Mouse (Mus musculus): ENCODE measurements around the gene Rcl1. TPM values are rescaled to one million over a fixed set of nuclear protein-coding genes. Genes with fewer than 3 reads are reported as not detected.
A peak's percentile ranks its signal among the peaks of the same experiment; 100 is the strongest.

Rcl1 gene
- polyA plus RNA-seq, 1 experiment from 2014 or later, result 73.8 TPM

- peak overlapping the region; percentile 96 for H3K27ac ChIP-seq
- no peak for ATAC-seq (ENCODE audit: low read depth)
- DNase-seq, result no peak
- H3K36me3 ChIP-seq, result peaks cover 22% of the 10 kb centered on the region
- WGBS (ENCODE audit: insufficient replicate concordance), result 67% methylated on average over 5 of the region's 5 CpGs
- H3K27me3 ChIP-seq, result no peaks in the 10 kb centered on the region
- no peaks in the 10 kb centered on the region for H3K9me3 ChIP-seq (replicated peaks)
- H3K4me1 ChIP-seq (replicated peaks), result peaks cover 60% of the 10 kb centered on the region
- H3K9ac ChIP-seq, result peak overlapping the region; percentile 83
- H3K4me3 ChIP-seq (replicated peaks), result peak overlapping the region; percentile 68
- H3K4me2 ChIP-seq, result peak overlapping the region; percentile 73
These were observed 32.0 kb upstream of the Rcl1 start for GRCm38 (mm10) chr19:29069195-29069594.

DNA sequence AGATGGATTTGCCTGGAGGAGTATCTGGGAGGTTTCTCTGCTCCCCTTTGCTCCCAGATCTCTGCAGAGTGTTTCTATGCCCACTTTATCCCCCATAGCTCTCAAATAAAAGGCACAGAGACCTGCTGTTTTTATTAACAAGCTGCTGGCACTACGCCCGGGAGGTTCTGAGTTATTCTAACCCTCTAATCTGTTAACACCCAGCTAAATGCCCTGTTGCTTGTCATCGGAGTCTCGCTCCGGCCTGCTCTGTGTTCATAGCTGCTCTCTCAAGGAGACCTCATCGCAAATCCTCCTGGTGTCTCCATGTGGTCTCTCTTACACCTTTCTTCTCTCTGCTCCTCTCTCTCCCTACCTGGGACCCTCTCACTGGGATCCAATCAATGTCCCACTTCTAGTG is 26.4 kb upstream of the Rcl1 start:
- no peak overlapping the region for H3K9ac ChIP-seq
- H3K36me3 ChIP-seq, result peaks cover 28% of the 10 kb centered on the region
- H3K4me2 ChIP-seq, result no peak overlapping the region
- DNase-seq (no peak), ATAC-seq (ENCODE audit: low read depth) (no peak)
- peaks cover 19% of the 10 kb centered on the region for H3K4me1 ChIP-seq (replicated peaks)
- no peak overlapping the region for H3K27ac ChIP-seq
- no peak overlapping the region for H3K4me3 ChIP-seq (replicated peaks)
- H3K27me3 ChIP-seq, result no peaks in the 10 kb centered on the region
- WGBS (ENCODE audit: insufficient replicate concordance), result 87% methylated on average over 6 of the region's 6 CpGs
- H3K9me3 ChIP-seq (replicated peaks), result no peaks in the 10 kb centered on the region

DNA sequence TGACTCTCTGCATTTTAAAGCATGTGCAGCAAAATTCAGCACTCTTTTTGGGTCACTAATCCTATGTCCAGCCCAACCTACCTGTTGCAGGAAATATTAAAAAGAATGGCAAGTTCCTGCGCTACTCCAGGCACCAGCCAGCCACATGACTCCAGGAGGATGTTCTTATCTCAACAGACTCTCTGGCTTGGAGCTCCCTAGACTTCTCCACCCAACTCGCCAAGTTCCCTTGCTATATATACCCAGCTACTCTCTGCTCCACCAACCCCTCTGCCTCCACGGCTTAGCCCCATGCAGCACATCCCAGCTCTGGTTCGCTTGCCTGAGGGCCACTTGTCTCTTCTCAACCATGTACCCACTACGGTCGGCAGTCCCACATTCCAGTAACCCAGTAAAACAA is 12.5 kb upstream of the Rcl1 start:
- Histone ChIP-seq H3K4me1 (replicated peaks) (peaks cover 12% of the 10 kb centered on the region), H3K27ac (no peak overlapping the region), H3K27me3 (no peaks in the 10 kb centered on the region), H3K9ac (no peak overlapping the region), H3K4me3 (replicated peaks) (no peak overlapping the region), H3K36me3 (peaks cover 16% of the 10 kb centered on the region), H3K9me3 (replicated peaks) (no peaks in the 10 kb centered on the region), H3K4me2 (no peak overlapping the region)
- ATAC-seq (ENCODE audit: low read depth) (peak; percentile 41; the same call in 1 of the 2 replicates), DNase-seq (no peak)
- WGBS (ENCODE audit: insufficient replicate concordance), result 56% methylated on average over 6 of the region's 6 CpGs

- Histone ChIP-seq H3K9ac (no peak overlapping the region), H3K36me3 (0 out of 2 replicates have a peak, but pooled peaks cover 4% of the 10 kb centered on the region), H3K4me3 (replicated peaks) (no peak overlapping the region), H3K4me1 (replicated peaks) (peaks cover 12% of the 10 kb centered on the region), H3K27ac (no peak overlapping the region), H3K27me3 (no peaks in the 10 kb centered on the region), H3K4me2 (no peak overlapping the region), H3K9me3 (replicated peaks) (no peaks in the 10 kb centered on the region)
- DNase-seq, result no peak
- ATAC-seq (ENCODE audit: low read depth), result no peak
These were observed 9.0 kb upstream of the Rcl1 start for GRCm38 (mm10) chr19:29092194-29092593.

GRCm38 (mm10) chr19:29099106-29099505 is 2.1 kb upstream of the Rcl1 start:
- Histone ChIP-seq H3K36me3 (peaks cover 8% of the 10 kb centered on the region; the same call in 1 of the 2 replicates), H3K4me3 (replicated peaks) (no peak overlapping the region), H3K27ac (no peak overlapping the region), H3K9ac (no peak overlapping the region), H3K9me3 (replicated peaks) (no peaks in the 10 kb centered on the region), H3K4me1 (replicated peaks) (peaks cover 38% of the 10 kb centered on the region), H3K4me2 (no peak overlapping the region), H3K27me3 (no peaks in the 10 kb centered on the region)
- ATAC-seq (ENCODE audit: low read depth), result no peak
- 73% methylated on average over 5 of the region's 5 CpGs for WGBS (ENCODE audit: insufficient replicate concordance)
- DNase-seq, result no peak

GRCm38 (mm10) chr19:29099596-29099995 is 1.6 kb upstream of the Rcl1 start:
- no peak overlapping the region for H3K9ac ChIP-seq
- ATAC-seq (ENCODE audit: low read depth) (no peak), DNase-seq (no peak)
- no peaks in the 10 kb centered on the region for H3K27me3 ChIP-seq
- H3K36me3 ChIP-seq, result peaks cover 9% of the 10 kb centered on the region; the same call in 1 of the 2 replicates
- H3K9me3 ChIP-seq (replicated peaks), result no peaks in the 10 kb centered on the region
- H3K4me1 ChIP-seq (replicated peaks), result peaks cover 43% of the 10 kb centered on the region
- WGBS (ENCODE audit: insufficient replicate concordance), result 93% methylated on average over 4 of the region's 4 CpGs
- H3K4me3 ChIP-seq (replicated peaks), result no peak overlapping the region
- H3K4me2 ChIP-seq, result no peak overlapping the region
- H3K27ac ChIP-seq, result no peak overlapping the region

DNA sequence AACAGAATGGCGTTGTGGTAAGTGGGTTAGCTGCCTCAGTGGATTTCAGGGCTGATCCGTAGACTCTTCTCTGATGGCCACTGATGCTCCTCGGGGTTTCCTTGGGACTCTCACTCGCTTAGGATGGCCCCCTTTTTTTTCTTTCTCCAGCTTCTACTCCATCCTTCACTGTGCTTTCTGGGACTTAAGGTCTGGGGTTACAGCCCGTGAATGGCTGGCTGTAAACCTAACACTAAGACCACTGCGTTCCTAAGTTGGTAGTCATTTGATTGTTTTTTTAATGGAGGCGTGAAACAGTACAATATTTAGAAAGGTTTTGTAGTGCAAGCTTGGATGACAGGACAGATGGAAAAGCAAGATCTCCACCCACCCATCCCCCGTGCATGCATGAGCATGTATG is 914 bp upstream of the Rcl1 start:
- 29% methylated on average over 8 of the region's 8 CpGs for WGBS (ENCODE audit: insufficient replicate concordance)
- H3K9me3 ChIP-seq (replicated peaks), result no peaks in the 10 kb centered on the region
- H3K27me3 ChIP-seq, result no peaks in the 10 kb centered on the region
- peaks cover 12% of the 10 kb centered on the region for H3K36me3 ChIP-seq
- peak overlapping the region; percentile 66; the same call in 1 of the 2 replicates for H3K27ac ChIP-seq
- no peak for ATAC-seq (ENCODE audit: low read depth)
- peaks cover 48% of the 10 kb centered on the region for H3K4me1 ChIP-seq (replicated peaks)
- no peak for DNase-seq
- H3K4me3 ChIP-seq (replicated peaks), result peak overlapping the region; percentile 86
- H3K4me2 ChIP-seq, result peak overlapping the region; percentile 100
- peak overlapping the region; percentile 83 for H3K9ac ChIP-seq

GRCm38 (mm10) chr19:29101591-29101990 is 416 bp downstream of the Rcl1 start:
- under 1% methylated on average over 26 of the region's 27 CpGs for WGBS (ENCODE audit: insufficient replicate concordance)
- no peaks in the 10 kb centered on the region for H3K27me3 ChIP-seq
- ATAC-seq (ENCODE audit: low read depth), result no peak
- peak overlapping the region; percentile 100 for H3K4me2 ChIP-seq
- H3K9me3 ChIP-seq (replicated peaks), result no peaks in the 10 kb centered on the region
- peaks cover 59% of the 10 kb centered on the region for H3K4me1 ChIP-seq (replicated peaks)
- no peak for DNase-seq
- peaks cover 25% of the 10 kb centered on the region for H3K36me3 ChIP-seq
- H3K9ac ChIP-seq, result peak overlapping the region; percentile 84
- H3K4me3 ChIP-seq (replicated peaks), result peak overlapping the region; percentile 86
- peak overlapping the region; percentile 75 for H3K27ac ChIP-seq

GRCm38 (mm10) chr19:29102098-29102497 is 923 bp downstream of the Rcl1 start:
- peaks cover 30% of the 10 kb centered on the region for H3K36me3 ChIP-seq
- DNase-seq (no peak), ATAC-seq (ENCODE audit: low read depth) (no peak)
- 8% methylated on average over 13 of the region's 13 CpGs for WGBS (ENCODE audit: insufficient replicate concordance)
- H3K27ac ChIP-seq, result peak overlapping the region; percentile 53; the same call in 1 of the 2 replicates
- peak overlapping the region; percentile 86 for H3K4me3 ChIP-seq (replicated peaks)
- H3K4me1 ChIP-seq (replicated peaks), result peaks cover 64% of the 10 kb centered on the region
- H3K27me3 ChIP-seq, result no peaks in the 10 kb centered on the region
- peak overlapping the region; percentile 100 for H3K4me2 ChIP-seq
- no peaks in the 10 kb centered on the region for H3K9me3 ChIP-seq (replicated peaks)
- peak overlapping the region; percentile 84 for H3K9ac ChIP-seq

DNA sequence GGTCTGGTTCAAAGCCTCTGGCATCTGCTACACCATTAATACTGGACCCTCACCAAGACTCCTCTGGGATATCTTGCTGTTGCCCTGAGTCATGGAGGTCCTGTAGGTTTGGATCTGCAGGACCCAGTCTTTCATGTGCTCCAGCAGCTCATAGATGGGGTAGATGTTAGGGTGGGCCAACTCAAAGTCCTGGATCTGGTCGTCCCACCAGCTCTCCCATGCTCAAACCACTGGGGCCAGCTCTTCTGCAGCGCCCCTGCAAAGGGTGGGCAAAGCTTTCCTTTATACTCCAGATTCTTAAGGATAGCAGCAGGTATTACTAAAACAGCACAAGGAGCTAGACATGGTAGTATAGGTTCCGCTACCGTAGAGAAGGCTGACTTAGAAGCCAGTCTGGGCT is 4.6 kb downstream of the Rcl1 start:
- WGBS (ENCODE audit: insufficient replicate concordance), result 86% methylated on average over 4 of the region's 4 CpGs

DNA sequence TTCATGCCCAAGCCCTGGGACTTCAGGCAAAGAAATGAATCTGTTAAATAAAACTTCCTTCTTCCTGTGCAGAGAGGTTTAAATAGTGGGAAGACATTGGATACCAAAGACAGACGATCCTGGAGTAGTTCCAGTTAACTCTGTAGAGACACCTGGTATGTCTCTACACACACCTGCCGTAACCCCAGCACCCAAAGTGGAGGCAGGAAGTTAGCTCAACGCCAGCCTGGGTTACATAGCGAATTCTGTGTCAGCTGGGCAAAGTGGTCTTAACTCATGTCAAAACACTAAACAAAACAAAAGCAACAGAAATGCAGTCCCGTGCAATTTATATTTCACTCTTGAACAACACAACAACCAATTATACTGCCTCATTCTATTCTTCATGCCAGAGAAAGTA is 5.1 kb downstream of the Rcl1 start:
- no peaks in the 10 kb centered on the region for H3K27me3 ChIP-seq
- no peak overlapping the region for H3K4me3 ChIP-seq (replicated peaks)
- DNase-seq (no peak), ATAC-seq (ENCODE audit: low read depth) (no peak)
- no peak overlapping the region for H3K9ac ChIP-seq
- H3K36me3 ChIP-seq, result peaks cover 32% of the 10 kb centered on the region
- H3K27ac ChIP-seq, result no peak overlapping the region
- H3K9me3 ChIP-seq (replicated peaks), result no peaks in the 10 kb centered on the region
- H3K4me2 ChIP-seq, result no peak overlapping the region
- peaks cover 62% of the 10 kb centered on the region for H3K4me1 ChIP-seq (replicated peaks)
- WGBS (ENCODE audit: insufficient replicate concordance), result 83% methylated on average over 5 of the region's 5 CpGs

More for the DNA sequence above, 4.6 kb downstream of the Rcl1 start:
- Histone ChIP-seq H3K27ac (no peak overlapping the region), H3K4me2 (no peak overlapping the region), H3K9ac (no peak overlapping the region), H3K4me3 (replicated peaks) (no peak overlapping the region), H3K36me3 (peaks cover 32% of the 10 kb centered on the region), H3K4me1 (replicated peaks) (peaks cover 63% of the 10 kb centered on the region), H3K9me3 (replicated peaks) (no peaks in the 10 kb centered on the region), H3K27me3 (no peaks in the 10 kb centered on the region)
- ATAC-seq (ENCODE audit: low read depth) (no peak), DNase-seq (no peak)

DNA sequence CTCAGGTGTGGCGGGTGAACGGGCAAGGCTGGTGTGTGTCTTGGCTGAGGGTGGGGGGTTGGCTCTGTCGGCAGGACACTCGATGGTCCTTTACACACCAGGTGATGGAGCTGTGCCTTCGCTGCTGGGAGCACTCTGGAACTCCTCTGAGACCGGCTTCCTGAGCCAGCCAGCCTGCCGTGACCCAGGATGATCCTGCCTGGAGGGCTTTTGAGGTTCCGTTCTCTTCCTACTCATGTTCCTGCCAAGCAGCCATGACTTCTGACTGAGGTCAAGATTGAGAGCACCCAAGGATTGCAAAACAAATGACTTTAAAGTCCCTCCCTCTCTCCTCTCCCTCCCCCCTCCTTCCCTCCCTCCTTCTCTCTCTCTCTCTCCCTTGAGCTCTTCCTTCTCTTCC is 11.5 kb downstream of the Rcl1 start:
- H3K4me3 ChIP-seq (replicated peaks), result no peak overlapping the region
- H3K9ac ChIP-seq, result no peak overlapping the region
- 88% methylated on average over 8 of the region's 8 CpGs for WGBS (ENCODE audit: insufficient replicate concordance)
- H3K27ac ChIP-seq, result no peak overlapping the region
- H3K9me3 ChIP-seq (replicated peaks), result no peaks in the 10 kb centered on the region
- ATAC-seq (ENCODE audit: low read depth), result no peak
- no peak for DNase-seq
- H3K27me3 ChIP-seq, result no peaks in the 10 kb centered on the region
- H3K4me1 ChIP-seq (replicated peaks), result peaks cover 12% of the 10 kb centered on the region; the same call in 1 of the 2 replicates
- H3K4me2 ChIP-seq, result no peak overlapping the region
- peaks cover 48% of the 10 kb centered on the region for H3K36me3 ChIP-seq

All from liver, embryonic 13.5 days (tissue).